Mouse (Mus musculus): Measurements from ENCODE around the gene Nrg3. TPM values are rescaled to one million over a fixed set of nuclear protein-coding genes. Genes with fewer than 3 reads are reported as not detected.

The Nrg3 gene
- under 1 TPM; 0.28 to 0.45 TPM for polyA plus RNA-seq (2017; shearing (Covaris generic))

DNA sequence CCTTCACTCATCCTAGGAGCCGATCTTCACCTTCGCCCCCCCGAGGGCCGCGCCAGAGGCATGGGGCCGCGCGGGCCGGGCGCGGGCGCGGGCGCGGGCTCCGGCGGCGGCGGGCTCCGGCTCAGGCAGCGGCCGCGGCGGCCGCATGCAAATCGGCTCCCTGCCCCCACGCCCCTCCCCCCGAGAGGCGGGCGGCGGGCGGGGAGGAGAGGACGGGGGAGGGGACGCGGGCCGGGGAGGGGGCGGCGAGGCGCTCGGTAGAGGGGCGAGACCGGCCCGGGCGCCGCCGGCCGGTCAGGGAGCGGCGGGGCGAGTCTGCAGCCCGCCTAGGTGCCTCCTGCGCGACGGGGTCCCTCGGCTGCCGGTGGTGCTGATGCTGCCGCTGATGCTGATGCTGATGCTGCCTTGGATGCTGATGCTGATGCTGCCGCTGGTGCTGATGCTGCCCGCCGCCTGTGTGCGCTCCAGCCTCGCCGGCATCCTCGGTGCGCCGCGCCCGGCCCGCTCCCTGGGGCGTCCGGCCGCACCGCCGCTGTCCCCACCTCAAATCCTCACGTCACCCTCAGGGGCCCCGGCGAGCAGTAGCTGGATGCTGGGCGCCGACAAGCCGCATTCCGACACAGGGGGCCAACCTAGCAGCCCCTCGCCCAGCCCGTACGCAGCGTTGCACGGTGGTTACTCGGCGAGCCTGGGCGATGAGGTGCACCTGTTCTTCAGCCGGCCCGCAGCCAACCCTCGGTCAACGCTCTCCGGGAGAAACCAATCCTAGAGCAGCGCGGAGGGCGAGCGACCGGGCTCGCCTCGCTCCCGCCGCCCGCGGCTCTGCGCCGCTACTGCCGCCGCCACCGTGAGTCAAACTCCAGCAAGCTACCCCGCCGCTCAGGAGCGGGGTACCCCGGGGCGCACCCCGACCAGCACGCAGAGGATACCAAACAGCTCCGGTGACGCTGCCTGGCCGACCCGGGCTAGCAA is at the start of gene Nrg3:
Nrg3 (minus strand) TSS at position 299 of the 972 bp plus-strand sequence.

All from inflammation-experienced regulatory T-cells (primary cell).